Mouse (Mus musculus) spleen, postnatal 36 days (tissue): ENCODE data around the gene B630019K06Rik.
"Not testable (repeated sequence)": the region's sequence is repeated elsewhere in the genome, so short reads cannot be mapped to it uniquely, and the experiment has no call there.

ENCODE experiments used
- DNase-seq, 2 experiments: peaks; one replicate each; pipeline ENCODE4 v3.0.0; 2022; ENCODE audit warnings: low spot score in 2 of 2, mixed read lengths in 1 of 2

The B630019K06Rik gene

GRCm38 (mm10) chrX:8892343-8893155, at the start of gene B630019K06Rik:
B630019K06Rik (plus strand) TSS chrX:8892382.
- peak; percentile 47 to 59 for DNase-seq

GRCm38 (mm10) chrX:8843694-8844093, 48.5 kb upstream of the B630019K06Rik start, which contains the start of gene Gm6592:
Gm6592 (plus strand) TSS chrX:8843994.
- DNase-seq = no peak

GRCm38 (mm10) chrX:8852486-8852885, 39.7 kb upstream of the B630019K06Rik start:
- DNase-seq = no peak

GRCm38 (mm10) chrX:8864331-8864730, 27.9 kb upstream of the B630019K06Rik start:
- peak; percentile 5 to 30 for DNase-seq

- not testable (repeated sequence) for DNase-seq
These were observed 18.2 kb upstream of the B630019K06Rik start, which contains the start of gene Gm5751 for GRCm38 (mm10) chrX:8873953-8874352. Gm5751 (plus strand) TSS chrX:8874253.

- DNase-seq = no peak
These were observed 7.8 kb upstream of the B630019K06Rik start for GRCm38 (mm10) chrX:8884336-8884735.

GRCm38 (mm10) chrX:8891975-8892342, 223 bp upstream of the B630019K06Rik start:
- no peak for DNase-seq

GRCm38 (mm10) chrX:8893182-8893651, 1.0 kb downstream of the B630019K06Rik start:
- no peak for DNase-seq

- no peak for DNase-seq
These were observed 8.6 kb downstream of the B630019K06Rik start for GRCm38 (mm10) chrX:8900823-8901222.

GRCm38 (mm10) chrX:8901906-8902472, 9.8 kb downstream of the B630019K06Rik start:
- DNase-seq = no peak

- DNase-seq = no peak
These were observed 28.9 kb downstream of the B630019K06Rik start for GRCm38 (mm10) chrX:8921080-8921479.

- DNase-seq = no peak
These were observed 29.8 kb downstream of the B630019K06Rik start for GRCm38 (mm10) chrX:8921813-8922607.

GRCm38 (mm10) chrX:8927308-8927707, 35.1 kb downstream of the B630019K06Rik start:
- no peak for DNase-seq

- DNase-seq = no peak
These were observed 51.9 kb downstream of the B630019K06Rik start for GRCm38 (mm10) chrX:8944041-8944440.
